8 mouse cellular contexts compared by ENCODE assay signal in the genomic region with DNA sequence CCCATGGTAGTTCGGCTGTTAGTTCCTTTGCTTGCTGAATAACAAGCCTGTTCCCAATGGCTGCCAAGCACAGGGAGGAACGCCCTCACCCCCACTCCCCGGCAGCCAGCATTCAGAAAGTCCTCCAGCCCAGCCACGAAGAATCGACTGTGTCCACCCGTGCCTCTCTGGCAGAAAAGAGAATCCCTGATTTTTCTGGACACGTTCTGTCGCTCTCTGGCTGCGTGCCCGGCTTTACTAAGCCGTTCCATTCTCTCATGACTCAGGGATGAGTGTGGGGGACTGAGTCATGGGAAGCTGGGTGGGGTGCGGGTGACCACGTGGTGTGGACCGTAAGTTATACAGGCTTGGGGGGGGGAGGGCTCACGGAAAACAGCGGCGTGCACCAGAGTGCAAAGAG.
DNase-seq lines count a peak whose midpoint lies in the region; ATAC-seq and TF ChIP-seq lines count a peak whose summit lies in the region.

No protein-coding gene starts in this region.

- no peak overlapping the region for H3K27ac ChIP-seq in forebrain, embryonic 16.5 days (ENCODE audit: low read length)
- no peak overlapping the region for H3K27ac ChIP-seq in forebrain, embryonic 10.5 days
- no peak overlapping the region for H3K27ac ChIP-seq in intestine, embryonic 15.5 days
- H3K27ac ChIP-seq in limb, embryonic 15.5 days: peak overlapping the region; percentile 67; the same call in 1 of the 2 replicates
- H3K27ac ChIP-seq in small intestine, adult 2 months (ENCODE audit: insufficient read depth, low read depth, low read length): peak overlapping the region; percentile 27; the same call in 1 of the 2 replicates

- 55% methylated on average over 17 of the region's 17 CpGs for WGBS in forebrain, embryonic 16.5 days
- 93% methylated on average over 17 of the region's 17 CpGs for WGBS in forebrain, embryonic 10.5 days
- 60% methylated on average over 17 of the region's 17 CpGs for WGBS in intestine, embryonic 15.5 days
- 57% methylated on average over 17 of the region's 17 CpGs for WGBS in limb, embryonic 15.5 days
- 69% methylated on average over 17 of the region's 17 CpGs for WGBS in small intestine, adult 2 months

- no peak for TF ChIP-seq CTCF in small intestine, adult 2 months (IDR thresholded peaks at IDR 0.05; ENCODE audit: extremely low read depth, insufficient read length, insufficient replicate concordance, low read depth, low read length)

- 0 out of 2 replicates have a peak, but pooled peaks have one; percentile 36 for ATAC-seq in forebrain, embryonic 16.5 days
- peak; percentile 71 for ATAC-seq in intestine, embryonic 15.5 days
- peak; percentile 78 for ATAC-seq in limb, embryonic 15.5 days (ENCODE audit: insufficient number of reproducible peaks, low FRiP score, low TSS enrichment, low read depth)
- no peak for ATAC-seq in megakaryocyte progenitor cell, adult 5-6 weeks (replicated peaks; ENCODE audit: poor library complexity)

- no peaks in the 10 kb centered on the region for H3K4me1 ChIP-seq in forebrain, embryonic 16.5 days (replicated peaks; ENCODE audit: control insufficient read depth, insufficient read depth, low read length)
- H3K4me1 ChIP-seq in forebrain, embryonic 10.5 days: no peaks in the 10 kb centered on the region
- no peaks in the 10 kb centered on the region for H3K4me1 ChIP-seq in intestine, embryonic 15.5 days (replicated peaks)
- H3K4me1 ChIP-seq in limb, embryonic 15.5 days: peaks cover 6% of the 10 kb centered on the region; the same call in 1 of the 2 replicates
- H3K4me1 ChIP-seq in small intestine, adult 2 months (ENCODE audit: control insufficient read depth, insufficient read depth, insufficient read length, low read length): no peaks in the 10 kb centered on the region

- DNase-seq in forebrain, embryonic 10.5 days (ENCODE audit: extremely low spot score, low spot score): no peak
- peak; percentile 94 to 97 for DNase-seq in adrenal gland, adult (ENCODE audit: inconsistent age in 2 of 2, low spot score in 1 of 2)
- DNase-seq in fibroblast of lung, adult 2 months (ENCODE audit: low read depth): peak; percentile 95

- no peaks in the 10 kb centered on the region for H3K9me3 ChIP-seq in forebrain, embryonic 16.5 days (ENCODE audit: control insufficient read depth, low read length)
- no peaks in the 10 kb centered on the region for H3K9me3 ChIP-seq in forebrain, embryonic 10.5 days
- no peaks in the 10 kb centered on the region for H3K9me3 ChIP-seq in intestine, embryonic 15.5 days
- H3K9me3 ChIP-seq in limb, embryonic 15.5 days: no peaks in the 10 kb centered on the region

- TF ChIP-seq POLR2A in small intestine, adult 2 months (IDR thresholded peaks at IDR 0.05; ENCODE audit: low read depth, low read length): no peak

- H3K4me2 ChIP-seq in forebrain, embryonic 16.5 days (ENCODE audit: low read length): peak overlapping the region; percentile 30; the same call in 1 of the 2 replicates
- no peak overlapping the region for H3K4me2 ChIP-seq in intestine, embryonic 15.5 days (replicated peaks)
- H3K4me2 ChIP-seq in limb, embryonic 15.5 days: 0 out of 2 replicates have a peak overlapping the region, but pooled peaks have one; percentile 12

- H3K9ac ChIP-seq in forebrain, embryonic 16.5 days (replicated peaks; ENCODE audit: low read depth, low read length): no peak overlapping the region
- no peak overlapping the region for H3K9ac ChIP-seq in intestine, embryonic 15.5 days
- H3K9ac ChIP-seq in limb, embryonic 15.5 days: no peak overlapping the region

- H3K27me3 ChIP-seq in forebrain, embryonic 16.5 days (replicated peaks; ENCODE audit: control insufficient read depth, insufficient read depth, low read length): no peaks in the 10 kb centered on the region
- peaks cover 7% of the 10 kb centered on the region; the same call in 1 of the 2 replicates for H3K27me3 ChIP-seq in forebrain, embryonic 10.5 days (ENCODE audit: poor library complexity, severe bottlenecking)
- H3K27me3 ChIP-seq in intestine, embryonic 15.5 days (replicated peaks): no peaks in the 10 kb centered on the region
- H3K27me3 ChIP-seq in limb, embryonic 15.5 days: peaks cover 9% of the 10 kb centered on the region; the same call in 1 of the 2 replicates
- no peaks in the 10 kb centered on the region for H3K27me3 ChIP-seq in small intestine, adult 2 months (ENCODE audit: control insufficient read depth, insufficient read depth, low read length)

- H3K36me3 ChIP-seq in forebrain, embryonic 16.5 days (ENCODE audit: control insufficient read depth, insufficient read depth): no peaks in the 10 kb centered on the region
- H3K36me3 ChIP-seq in forebrain, embryonic 10.5 days (replicated peaks): no peaks in the 10 kb centered on the region
- no peaks in the 10 kb centered on the region for H3K36me3 ChIP-seq in intestine, embryonic 15.5 days
- H3K36me3 ChIP-seq in limb, embryonic 15.5 days: no peaks in the 10 kb centered on the region
- H3K36me3 ChIP-seq in small intestine, adult 2 months (ENCODE audit: control insufficient read depth, insufficient read depth, low read length): no peaks in the 10 kb centered on the region

- no peak overlapping the region for H3K4me3 ChIP-seq in forebrain, embryonic 16.5 days (replicated peaks; ENCODE audit: low read length)
- no peak overlapping the region for H3K4me3 ChIP-seq in forebrain, embryonic 10.5 days
- no peak overlapping the region for H3K4me3 ChIP-seq in intestine, embryonic 15.5 days (replicated peaks)
- H3K4me3 ChIP-seq in limb, embryonic 15.5 days: no peak overlapping the region
- H3K4me3 ChIP-seq in small intestine, adult 2 months (ENCODE audit: low read depth, low read length): peak overlapping the region; percentile 2; the same call in 1 of the 2 replicates

Comparison
In these comparisons a context has a peak if more than half of its experiments do, and no peak if none do; other contexts are left out.
1. H3K27ac ChIP-seq: peak in limb, embryonic 15.5 days (single experiment) and small intestine, adult 2 months (single experiment); none in forebrain, embryonic 16.5 days (single experiment), forebrain, embryonic 10.5 days (single experiment) and intestine, embryonic 15.5 days (single experiment).